Mouse (Mus musculus): Measurements from ENCODE around the gene Mertk.
A peak's percentile ranks its signal among the peaks of the same experiment; 100 is the strongest.
"Not testable (repeated sequence)": the region's sequence is repeated elsewhere in the genome, so short reads cannot be mapped to it uniquely, and the experiment has no call there.

The Mertk gene

DNA sequence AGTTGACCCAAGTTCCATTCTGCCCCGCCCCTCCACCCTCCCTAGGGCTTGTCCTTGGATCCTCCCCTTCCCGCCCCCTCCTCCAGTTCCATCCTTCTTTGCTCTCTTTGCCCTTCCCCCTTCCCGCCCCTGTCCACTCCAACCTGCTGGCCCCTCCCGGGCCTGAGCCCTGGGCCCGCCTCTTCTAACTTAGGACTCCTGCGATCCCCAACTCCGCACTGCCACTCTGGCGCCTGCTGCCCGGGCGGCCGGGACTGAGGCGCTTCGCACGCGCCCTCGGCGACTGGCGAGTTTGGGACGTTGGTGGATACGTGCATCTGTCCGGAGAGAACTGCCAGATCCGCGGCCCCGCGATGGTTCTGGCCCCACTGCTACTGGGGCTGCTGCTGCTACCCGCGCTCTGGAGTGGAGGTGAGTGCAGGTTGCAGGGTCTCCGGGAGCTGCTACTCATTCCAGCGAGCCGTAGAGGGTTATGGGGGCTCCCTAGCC is at the start of gene Mertk:
Gene Mertk (plus strand): TSS at position 264 of the 489 bp plus-strand sequence.
- DNase-seq (ENCODE audit: low spot score) = peak; percentile 73

DNA sequence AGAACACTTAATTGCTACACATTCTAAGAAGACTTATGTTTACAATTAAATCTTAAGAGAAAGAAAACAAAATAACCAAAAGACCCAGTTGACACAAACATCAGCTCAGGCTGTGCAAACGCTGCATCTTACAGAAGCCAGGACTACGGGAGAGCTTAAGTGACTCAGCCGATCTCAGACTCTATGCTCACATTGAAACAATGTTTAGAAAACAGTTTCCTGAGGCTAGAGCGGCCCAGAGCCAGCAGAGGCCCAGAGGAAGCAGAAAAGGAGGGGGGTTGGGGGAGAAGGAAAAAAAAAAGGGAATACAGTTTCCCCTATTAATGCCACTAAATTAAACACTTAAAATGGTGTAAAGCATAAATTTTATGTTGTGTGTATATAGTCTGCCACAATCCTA is 18.1 kb upstream of the Mertk start:
- DNase-seq (ENCODE audit: low spot score) = no peak

DNA sequence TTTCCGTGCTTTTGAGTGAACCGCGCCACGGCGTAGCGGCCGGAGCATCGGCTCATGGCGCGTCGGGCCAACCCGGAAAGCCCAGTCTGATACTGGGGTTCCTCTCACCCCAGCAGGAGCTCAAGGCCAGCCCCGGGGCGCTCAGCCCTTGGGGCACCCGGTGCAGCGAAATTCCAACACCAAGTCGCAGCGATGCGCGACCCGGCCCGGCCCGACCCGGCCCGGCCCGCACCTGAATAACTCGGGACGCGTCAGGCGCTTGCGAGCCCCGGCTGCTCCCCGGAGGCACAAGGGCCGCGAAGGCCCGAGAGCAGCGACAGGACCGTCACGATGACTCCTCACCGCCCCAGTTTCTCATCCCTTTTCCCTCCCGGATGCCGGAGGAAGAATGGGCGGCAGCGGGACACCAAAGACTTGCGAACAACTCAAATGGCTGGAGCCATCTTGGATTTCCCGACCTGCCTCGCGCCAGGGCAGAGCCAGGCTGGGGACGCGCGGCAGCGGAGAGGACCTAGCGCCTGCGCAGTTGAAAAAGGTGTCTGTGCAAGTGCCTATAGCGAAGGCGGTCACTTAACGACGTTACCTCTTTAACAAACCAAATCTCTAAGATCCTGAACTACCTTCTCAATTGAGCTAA is 11.7 kb upstream of the Mertk start, which contains the start of gene Anapc1:
Gene Anapc1 (minus strand): TSS at position 471 of the 637 bp plus-strand sequence.
- peak; percentile 51 for DNase-seq (ENCODE audit: low spot score)

DNA sequence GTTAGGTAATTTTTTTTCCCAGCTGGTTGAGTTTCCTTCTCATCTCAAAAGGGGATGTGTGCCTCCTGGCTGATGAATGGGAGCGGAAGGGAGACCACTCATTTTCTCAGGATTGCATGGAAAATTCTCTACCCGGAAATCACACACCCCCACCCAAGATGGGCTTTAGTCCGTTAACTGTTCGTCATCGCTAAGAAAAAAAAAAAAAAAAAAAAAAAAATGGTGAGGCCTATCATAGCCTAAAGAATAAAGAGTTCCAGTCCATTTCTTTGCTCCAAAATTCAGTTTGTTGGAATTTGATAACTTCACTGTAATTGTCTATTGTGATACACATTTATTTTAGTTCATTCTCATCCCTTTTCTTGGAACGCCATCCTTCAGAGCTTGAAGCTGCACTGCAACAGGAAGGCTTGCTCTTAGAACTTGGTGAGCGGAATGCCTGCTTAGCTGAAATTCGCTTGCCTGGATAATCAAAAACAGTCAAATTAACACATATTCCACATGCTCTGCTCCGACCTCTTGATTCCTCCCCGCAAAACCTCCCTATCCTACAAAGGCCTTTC is 11.1 kb upstream of the Mertk start:
- no peak for DNase-seq (ENCODE audit: low spot score)

DNA sequence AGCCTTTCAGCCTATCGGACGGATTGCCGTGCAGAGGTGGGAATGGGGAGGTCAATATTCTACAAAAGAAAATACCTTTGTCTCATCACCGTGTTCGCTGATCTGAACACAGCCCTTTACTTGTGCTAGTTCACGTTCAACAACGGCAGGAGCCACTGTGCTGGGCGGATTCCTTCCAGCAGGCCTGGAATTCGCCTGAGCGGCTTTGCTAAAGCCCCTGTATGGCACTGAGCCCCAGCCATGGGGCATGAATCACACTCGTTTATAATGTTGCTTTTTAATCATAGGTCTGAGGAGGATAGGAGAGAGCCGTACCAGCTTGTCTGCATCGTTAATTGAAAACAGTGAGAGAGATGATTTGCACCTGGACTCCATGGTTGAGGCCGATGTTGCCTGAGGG is 6.4 kb upstream of the Mertk start:
- no peak for DNase-seq (ENCODE audit: low spot score)

DNA sequence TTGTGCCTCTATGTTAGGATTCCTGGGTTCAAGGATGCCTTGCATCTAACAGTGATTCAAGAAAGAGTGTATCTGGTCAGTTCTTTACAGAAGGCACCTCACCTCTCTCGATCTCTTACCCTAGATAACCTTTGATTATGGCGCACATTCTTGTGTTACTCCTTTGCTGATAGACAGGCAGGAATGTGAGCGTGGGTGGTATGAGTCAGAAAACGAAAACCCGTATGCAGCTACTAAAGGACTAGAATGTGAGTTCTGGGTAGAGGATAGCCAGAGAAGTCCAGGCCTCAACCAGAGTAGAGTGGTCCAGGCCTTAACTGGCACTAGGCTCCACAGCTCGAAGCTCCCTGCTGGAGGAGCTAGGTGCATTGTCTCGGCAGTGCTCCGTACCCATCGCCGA is 6.0 kb upstream of the Mertk start:
- DNase-seq (ENCODE audit: low spot score) = no peak

DNA sequence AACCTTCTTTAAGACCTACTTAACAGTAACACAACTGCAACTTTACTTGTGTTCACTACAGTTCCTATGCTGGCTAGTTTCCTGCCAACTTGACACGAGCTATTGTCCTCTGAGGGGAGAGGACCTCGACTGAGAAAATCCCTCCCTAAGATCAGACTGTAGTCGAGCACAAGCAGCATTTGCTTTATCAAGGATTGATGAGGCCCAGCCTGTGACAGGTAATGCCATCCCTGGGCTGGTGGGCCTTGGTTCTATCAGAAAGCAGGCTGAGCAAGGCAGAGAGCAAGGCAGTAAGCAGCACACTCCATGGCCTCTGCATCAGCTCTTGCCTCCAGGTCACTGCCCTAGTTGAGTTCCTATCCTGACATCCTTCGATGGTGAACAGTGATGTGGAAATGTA is 5.5 kb upstream of the Mertk start:
- no peak for DNase-seq (ENCODE audit: low spot score)

DNA sequence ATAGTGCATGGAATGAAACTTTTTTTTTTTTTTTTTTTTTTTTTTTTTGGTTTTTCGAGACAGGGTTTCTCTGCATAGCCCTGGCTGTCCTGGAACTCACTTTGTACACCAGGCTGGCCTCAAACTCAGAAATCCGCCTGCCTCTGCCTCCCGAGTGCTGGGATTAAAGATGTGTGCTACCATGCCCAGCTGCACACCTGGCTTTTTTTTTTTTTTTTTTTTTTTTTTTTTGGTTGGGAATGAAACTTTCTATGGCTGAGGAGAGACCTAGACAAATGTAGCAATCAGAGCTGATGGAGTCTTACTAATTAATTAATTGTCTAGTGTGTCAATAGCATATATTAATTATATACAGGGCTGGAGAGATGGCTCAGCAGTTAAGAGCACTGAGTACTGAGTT is 4.9 kb upstream of the Mertk start:
- not testable (repeated sequence) for DNase-seq (ENCODE audit: low spot score)

DNA sequence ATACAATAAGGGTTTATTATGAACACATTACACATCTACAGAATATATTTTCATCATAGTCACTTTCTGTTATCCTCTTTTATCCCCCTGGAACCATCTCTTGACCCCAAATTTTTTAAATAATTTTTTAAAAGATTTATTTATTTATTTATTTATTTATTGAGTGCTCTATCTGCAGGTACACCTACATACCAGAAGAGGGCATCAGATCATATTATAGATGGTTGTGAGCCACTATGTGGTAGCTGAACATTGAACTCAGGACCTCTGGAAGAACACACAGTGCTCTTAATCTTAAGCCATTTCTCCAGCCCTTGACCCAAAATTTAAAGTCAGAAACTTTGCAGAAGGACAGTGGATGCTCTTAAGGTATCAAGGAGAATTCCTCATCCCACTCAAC is 4.2 kb upstream of the Mertk start:
- DNase-seq (ENCODE audit: low spot score) = no peak

DNA sequence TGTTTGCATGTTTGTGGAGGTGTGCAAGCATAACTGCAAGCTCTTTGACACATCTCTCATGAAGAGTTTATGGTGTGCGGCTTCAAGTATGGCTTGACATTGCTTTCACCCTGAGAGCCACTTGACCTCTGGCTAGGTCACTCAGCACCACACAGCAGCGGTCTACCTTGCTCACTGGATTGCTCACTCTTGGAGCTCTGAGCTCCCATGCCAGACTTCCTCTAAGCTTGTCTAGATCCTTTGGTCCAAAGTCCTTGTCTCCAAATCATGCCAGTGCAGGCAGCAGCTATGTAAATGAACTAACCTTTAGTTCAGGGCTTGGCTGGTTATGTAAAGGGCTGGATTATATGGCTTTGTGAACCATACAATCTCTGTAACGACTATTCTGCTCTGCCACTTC is 2.3 kb upstream of the Mertk start:
- DNase-seq (ENCODE audit: low spot score) = no peak

DNA sequence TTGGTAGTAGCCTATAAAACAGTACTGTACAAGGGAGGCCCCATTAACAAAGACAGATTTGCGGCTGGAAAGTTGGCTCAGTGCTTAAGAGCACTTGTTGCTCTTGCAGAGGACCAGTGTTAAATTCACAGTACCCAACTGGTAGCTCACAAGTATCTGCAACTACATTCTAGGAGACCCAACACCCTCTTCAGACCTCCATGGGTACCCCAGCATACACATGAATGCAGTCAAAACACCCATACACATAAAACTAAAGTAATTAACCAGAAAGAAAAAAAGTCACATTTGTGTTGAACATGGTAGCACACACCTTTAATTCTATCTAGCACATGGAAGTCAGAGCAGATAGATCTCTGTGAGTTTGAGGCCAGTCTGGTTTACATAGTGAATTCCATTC is 1.7 kb upstream of the Mertk start:
- DNase-seq (ENCODE audit: low spot score) = no peak

DNA sequence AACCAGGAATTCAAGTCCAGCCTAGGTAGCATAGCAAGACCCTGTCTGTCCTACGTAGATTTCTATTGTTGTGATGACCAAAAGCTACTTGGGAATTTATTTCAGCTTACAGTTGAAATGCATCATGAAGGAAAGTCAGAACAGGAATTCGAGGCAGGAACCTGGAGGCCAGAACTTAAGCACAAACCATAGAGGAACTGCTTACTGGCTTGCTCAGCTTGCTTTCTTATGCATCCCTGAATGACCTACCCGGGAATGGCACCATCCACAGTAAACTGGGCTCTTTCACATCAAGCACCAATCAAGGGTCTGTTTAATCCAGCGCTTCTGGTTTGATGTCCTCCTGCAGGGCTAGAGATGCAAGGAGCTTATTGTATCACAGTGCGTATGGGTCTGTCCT is 1.2 kb upstream of the Mertk start:
- DNase-seq (ENCODE audit: low spot score) = no peak

DNA sequence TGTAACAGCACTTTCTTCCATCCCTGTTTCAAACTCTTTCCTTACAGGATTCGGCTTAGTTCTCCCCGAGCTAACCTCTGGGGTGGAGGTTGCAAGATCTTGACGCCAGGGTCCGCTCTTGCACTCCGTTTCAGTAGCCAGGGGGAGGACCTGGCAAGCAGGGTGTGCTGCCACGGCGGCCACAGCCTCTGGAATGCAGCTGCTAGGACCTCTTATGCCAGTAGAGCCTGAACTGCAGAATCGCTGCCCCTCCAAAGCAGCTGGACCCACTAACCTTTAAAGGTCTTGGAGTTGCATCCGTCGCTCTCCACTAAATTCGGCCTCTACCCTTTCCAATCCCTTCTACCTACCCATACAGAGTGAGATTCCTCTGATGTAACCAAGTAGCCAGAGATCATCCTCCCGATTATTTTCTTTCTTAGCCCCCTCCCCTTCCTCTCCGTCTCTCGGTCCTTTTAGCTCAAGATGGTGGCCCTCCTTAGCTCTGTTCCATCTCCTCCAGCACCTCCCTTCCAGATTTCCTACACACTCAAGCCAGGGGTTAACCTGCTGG is 540 bp upstream of the Mertk start:
- peak; percentile 40 for DNase-seq (ENCODE audit: low spot score)

DNA sequence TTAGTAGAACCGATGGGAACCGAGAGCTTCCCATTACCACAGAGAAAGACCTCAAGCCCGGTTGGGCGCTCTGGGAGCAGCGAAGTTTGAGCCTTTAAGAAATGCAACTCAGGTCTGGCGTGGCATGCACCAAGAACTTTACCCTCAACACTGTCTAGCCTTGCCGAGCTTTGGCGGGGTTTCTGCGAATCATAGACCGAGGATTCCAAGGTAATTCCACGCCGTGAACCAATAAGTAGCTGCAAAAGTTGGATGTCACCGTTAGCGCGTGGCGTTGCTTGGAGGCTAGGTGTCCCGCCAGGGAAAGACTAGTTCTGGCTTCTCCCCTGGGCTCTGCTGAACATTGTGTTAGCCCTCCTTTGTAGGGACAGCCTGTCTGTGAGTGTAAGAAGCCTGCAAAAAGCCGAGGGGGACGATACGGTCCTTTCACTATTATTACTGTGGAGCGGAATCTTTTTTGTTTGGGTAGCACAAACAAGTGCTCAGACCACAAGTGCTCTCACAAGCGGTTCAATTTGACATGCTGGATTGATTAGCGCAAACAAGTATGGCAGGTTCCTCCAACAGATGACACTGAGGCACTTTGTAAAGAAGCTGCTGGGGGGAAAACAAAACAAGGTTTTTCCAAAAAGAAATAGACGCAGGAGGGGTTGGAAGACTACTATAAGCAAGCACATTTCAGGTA is 587 bp downstream of the Mertk start:
- no peak for DNase-seq (ENCODE audit: low spot score)

DNA sequence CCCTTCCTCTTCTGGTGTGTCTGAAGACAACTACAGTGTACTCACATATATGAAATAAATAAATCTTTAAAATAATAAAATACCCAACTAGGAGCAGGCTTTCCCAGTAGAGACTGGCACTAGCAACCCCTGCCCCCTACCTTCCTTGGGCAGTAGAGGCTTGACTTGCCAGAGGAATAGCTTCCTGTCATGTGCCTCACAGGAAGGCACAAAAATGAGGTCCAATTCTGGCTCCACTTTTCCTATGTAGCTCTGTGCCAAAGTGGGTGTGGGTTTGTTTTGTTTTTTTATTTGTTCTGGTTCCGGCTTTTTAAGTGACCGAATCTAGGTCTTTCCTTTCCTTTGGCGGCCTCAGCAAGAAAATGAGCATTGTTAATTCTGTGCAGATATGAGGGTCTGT is 5.7 kb downstream of the Mertk start:
- DNase-seq (ENCODE audit: low spot score) = no peak

DNA sequence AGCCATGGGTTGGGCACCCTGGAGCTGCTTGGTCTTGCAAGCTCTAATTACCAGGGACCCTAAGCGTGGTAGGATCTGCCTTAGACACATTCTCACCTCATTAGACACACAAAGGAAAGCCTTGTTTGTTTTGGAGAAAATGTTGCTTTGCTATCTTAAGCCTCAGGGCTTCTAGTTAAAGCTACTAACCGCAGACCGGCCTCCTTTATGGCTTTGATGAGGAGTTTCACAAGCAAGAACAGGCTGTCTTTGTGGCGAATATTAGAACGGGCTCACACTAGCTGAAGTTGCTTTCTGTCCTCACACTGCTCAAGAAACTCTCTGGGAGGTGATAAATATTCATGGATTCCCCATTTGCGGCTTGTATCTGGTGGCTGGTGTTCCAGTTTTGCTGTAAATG is 10.5 kb downstream of the Mertk start:
- DNase-seq (ENCODE audit: low spot score) = no peak

DNA sequence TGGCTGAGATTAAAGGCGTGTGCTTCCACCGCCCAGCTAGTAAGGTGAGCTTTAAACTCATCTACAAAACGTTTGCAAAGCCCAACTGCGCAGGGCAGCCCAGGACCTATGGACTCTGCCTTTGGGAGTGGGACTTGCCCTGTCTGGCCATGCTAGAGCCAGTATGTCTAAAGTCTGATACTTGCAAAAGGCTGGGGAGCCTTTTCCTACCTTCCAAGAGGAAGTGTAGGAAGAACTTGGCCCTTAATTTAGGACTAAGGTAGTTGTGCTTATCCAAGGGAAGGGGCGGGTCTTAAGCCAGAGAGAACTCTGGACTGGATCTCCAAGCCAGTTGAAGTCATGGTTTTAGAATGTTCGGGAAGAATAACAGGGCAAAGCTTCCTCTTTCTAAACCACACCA is 11.9 kb downstream of the Mertk start:
- no peak for DNase-seq (ENCODE audit: low spot score)

DNA sequence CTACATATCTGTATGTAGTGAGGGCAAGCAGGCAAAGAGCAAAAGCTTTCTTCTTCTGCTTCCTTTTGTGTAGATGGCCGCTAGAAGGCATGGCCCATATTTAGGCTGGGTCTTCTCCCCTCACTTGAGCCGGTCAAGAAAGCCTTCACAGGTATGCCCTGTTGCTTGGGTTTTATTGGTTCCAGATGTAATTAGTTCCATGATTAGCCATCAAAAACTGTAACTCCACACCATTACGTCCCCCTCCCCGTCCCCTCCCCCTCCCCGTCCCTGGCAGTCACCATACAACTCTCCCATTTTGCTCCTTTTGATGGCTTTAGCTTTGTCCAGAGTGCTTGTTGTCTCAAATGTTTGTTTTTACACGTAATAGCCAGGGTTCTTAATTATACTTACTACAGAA is 14.2 kb downstream of the Mertk start:
- no peak for DNase-seq (ENCODE audit: low spot score)

DNA sequence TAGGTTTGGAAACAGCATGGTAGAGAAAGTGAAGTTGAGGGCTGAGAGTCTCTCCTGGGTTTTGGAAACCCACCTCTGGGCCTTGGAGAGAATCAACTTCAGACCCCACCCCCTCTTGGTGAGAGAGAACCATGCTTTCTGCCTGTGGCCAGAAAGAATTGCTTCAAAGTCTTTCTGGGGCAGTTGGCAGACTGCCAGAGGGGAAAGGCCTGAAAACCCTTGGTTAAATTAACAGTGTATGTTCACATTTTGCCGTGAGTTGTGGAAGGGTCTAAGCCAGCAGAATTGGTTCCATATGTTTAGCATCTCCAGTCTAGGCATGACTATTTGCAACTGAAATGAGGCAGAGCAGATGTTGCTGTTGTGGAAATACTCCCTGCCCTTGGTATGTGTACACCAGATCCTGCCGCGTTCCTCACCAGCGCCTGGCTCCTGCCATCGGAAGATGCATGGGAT is 14.8 kb downstream of the Mertk start:
- no peak for DNase-seq (ENCODE audit: low spot score)

DNA sequence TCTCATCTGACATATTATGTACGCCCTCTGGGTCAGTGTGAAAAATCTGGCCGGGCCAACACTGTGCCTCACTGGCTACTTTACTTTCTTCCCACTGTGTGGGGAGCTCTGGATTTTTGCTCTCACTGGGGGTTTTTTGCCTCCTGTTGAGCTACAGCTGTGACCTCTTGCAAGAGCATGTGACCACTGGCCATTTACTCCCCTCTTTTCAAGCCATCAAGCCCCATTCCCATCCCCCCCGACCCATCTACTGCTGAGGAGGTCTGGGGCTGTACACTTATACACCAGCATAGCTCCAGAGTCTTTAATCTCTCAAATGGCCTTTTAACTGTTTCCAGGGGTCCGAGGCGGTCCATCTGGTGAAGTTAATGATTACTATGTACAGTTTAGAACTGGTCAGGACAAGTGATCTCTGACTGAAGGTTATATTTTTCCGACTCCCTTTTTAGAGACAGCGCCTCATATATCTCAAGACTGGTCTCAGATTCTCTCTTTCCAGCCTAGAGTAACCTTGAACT is 16.0 kb downstream of the Mertk start:
- no peak for DNase-seq (ENCODE audit: low spot score)

DNA sequence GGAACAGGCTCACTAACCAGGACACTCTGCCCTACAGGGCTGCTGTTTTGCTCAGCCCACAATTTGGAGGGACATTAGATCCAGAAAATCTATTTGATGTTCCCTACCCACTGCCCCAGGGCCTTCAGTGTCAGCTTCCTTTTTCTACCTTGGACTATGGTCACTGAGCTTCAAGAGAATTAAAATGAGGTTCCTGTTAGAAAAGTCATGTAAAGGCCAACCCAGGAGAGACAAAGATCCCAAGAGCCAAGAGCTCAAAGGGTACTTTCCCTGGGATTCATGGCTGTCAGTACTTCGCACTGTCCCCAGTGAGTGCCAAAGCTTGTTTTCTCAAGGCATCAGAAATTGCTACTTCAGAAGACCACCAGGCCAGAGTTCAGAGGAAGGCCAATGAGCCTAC is 17.2 kb downstream of the Mertk start:
- no peak for DNase-seq (ENCODE audit: low spot score)

DNA sequence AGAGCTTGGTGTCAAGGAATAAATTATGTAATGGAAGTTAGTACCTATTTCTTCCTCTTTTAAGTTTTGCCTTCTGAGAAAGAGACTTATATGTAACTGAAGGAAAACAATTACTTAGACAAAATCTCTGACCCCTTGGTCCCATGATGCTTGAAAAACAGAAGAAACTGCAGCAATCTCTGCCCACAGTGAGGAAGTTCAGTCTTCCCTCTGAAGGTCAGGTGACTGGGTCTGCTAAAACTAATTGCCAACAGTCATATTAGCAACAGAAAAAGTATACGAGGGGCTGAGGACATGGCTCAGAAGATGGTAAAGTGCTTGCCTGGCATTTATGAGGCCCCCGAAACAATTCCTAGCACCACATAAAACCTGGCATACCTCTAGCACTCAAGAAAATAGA is 20.6 kb downstream of the Mertk start:
- no peak for DNase-seq (ENCODE audit: low spot score)
